Mouse (Mus musculus) forelimb bud, embryonic 11.5 days (tissue): ENCODE data around the gene Tgfbr3l.

ENCODE experiments used
- DNase-seq: peaks from one replicate; pipeline ENCODE4 v3.0.0-alpha.2; 2012; ENCODE audit warnings: low read depth, low spot score

Tgfbr3l gene

GRCm38 (mm10) chr8:4247951-4248540 is at the start of gene Tgfbr3l:
Gene Tgfbr3l (plus strand): TSS chr8:4248214.
- no peak for DNase-seq

- DNase-seq = no peak
These were observed 46.7 kb upstream of the Tgfbr3l start for GRCm38 (mm10) chr8:4201321-4201720.

GRCm38 (mm10) chr8:4205246-4206123 is 42.5 kb upstream of the Tgfbr3l start:
- no peak for DNase-seq

GRCm38 (mm10) chr8:4206182-4207015 is 41.6 kb upstream of the Tgfbr3l start:
- no peak for DNase-seq

GRCm38 (mm10) chr8:4207016-4207350 is 41.0 kb upstream of the Tgfbr3l start:
- no peak for DNase-seq

- DNase-seq = no peak
These were observed 36.9 kb upstream of the Tgfbr3l start for GRCm38 (mm10) chr8:4211097-4211496.

- no peak for DNase-seq
These were observed 35.2 kb upstream of the Tgfbr3l start for GRCm38 (mm10) chr8:4212809-4213209.

- DNase-seq = no peak
These were observed 34.6 kb upstream of the Tgfbr3l start for GRCm38 (mm10) chr8:4213210-4214005.

- no peak for DNase-seq
These were observed 33.7 kb upstream of the Tgfbr3l start for GRCm38 (mm10) chr8:4214006-4214980.

GRCm38 (mm10) chr8:4216296-4216695 is 31.7 kb upstream of the Tgfbr3l start:
- DNase-seq = no peak

GRCm38 (mm10) chr8:4216791-4217621 is 31.0 kb upstream of the Tgfbr3l start, which contains the start of gene Prr36:
Gene Prr36 (minus strand): TSS chr8:4217459.
- DNase-seq = no peak

GRCm38 (mm10) chr8:4219617-4220016 is 28.4 kb upstream of the Tgfbr3l start:
- no peak for DNase-seq

GRCm38 (mm10) chr8:4222059-4222458 is 26.0 kb upstream of the Tgfbr3l start:
- DNase-seq = no peak

- DNase-seq = no peak
These were observed 21.7 kb upstream of the Tgfbr3l start for GRCm38 (mm10) chr8:4226323-4226722.

- DNase-seq = no peak
These were observed 21.2 kb upstream of the Tgfbr3l start, which contains the start of gene Lrrc8e for GRCm38 (mm10) chr8:4226739-4227347. Gene Lrrc8e (plus strand): TSS chr8:4226827.

GRCm38 (mm10) chr8:4227919-4228318 is 20.1 kb upstream of the Tgfbr3l start:
- DNase-seq = no peak

- no peak for DNase-seq
These were observed 18.2 kb upstream of the Tgfbr3l start for GRCm38 (mm10) chr8:4229784-4230183.

GRCm38 (mm10) chr8:4230612-4231351 is 17.2 kb upstream of the Tgfbr3l start:
- no peak for DNase-seq
